ENCODE assay signal across 9 mouse cellular contexts in genomic region chr2:145957450-145957849, GRCm38 (mm10). TPM values are rescaled to one million over a fixed set of nuclear protein-coding genes. Genes with fewer than 3 reads are reported as not detected.
DNase-seq lines count a peak whose midpoint lies in the region; ATAC-seq and TF ChIP-seq lines count a peak whose summit lies in the region.
"Had no signal": no experiment of that assay in that cellular context is flagged by ENCODE, and none has a peak within 500 bp of the region (broad histone marks: within the 10 kb centered on the region; RNA-seq: fewer than 3 reads in every experiment).

No protein-coding gene starts in this region.

- WGBS in limb, embryonic 14.5 days, result 6% methylated on average over 4 of the region's 4 CpGs

- no peaks in the 10 kb centered on the region for H3K4me1 ChIP-seq in ES-E14 (ENCODE audit: control insufficient read depth in 2 of 2, insufficient read depth in 2 of 2, low read length in 2 of 2, poor library complexity in 1 of 2)
- H3K4me1 ChIP-seq in limb, embryonic 14.5 days (ENCODE audit: control insufficient read depth, insufficient read depth, low read length), result no peaks in the 10 kb centered on the region
- H3K4me1 ChIP-seq: embryonic facial prominence, embryonic 15.5 days had no signal

- no peak overlapping the region for H3K4me2 ChIP-seq in limb, embryonic 14.5 days (replicated peaks; ENCODE audit: low read depth, low read length, severe bottlenecking)
- H3K4me2 ChIP-seq: embryonic facial prominence, embryonic 15.5 days had no signal

- in situ Hi-C loops in ES-E14 (cut with MboI; ENCODE audit: low sequenced_read_pairs in 2 of 2, unreplicated experiment in 2 of 2), result loop anchor here (25.0 kb wide), 2 partner anchors 255 to 455 kb away; partner anchors contain the start of gene Insm1 (in 1 of the 2)

- no peak overlapping the region for H3K4me3 ChIP-seq in ES-E14 (ENCODE audit: insufficient read depth in 1 of 2, low read depth in 1 of 2, low read length in 2 of 2, poor library complexity in 1 of 2, severe bottlenecking in 1 of 2)
- H3K4me3 ChIP-seq in limb, embryonic 14.5 days (replicated peaks; ENCODE audit: low read length), result no peak overlapping the region
- H3K4me3 ChIP-seq: embryonic facial prominence, embryonic 15.5 days had no signal

- H3K36me3 ChIP-seq in ES-E14 (ENCODE audit: control insufficient read depth, insufficient read depth, low read length, poor library complexity, severe bottlenecking), result no peaks in the 10 kb centered on the region
- H3K36me3 ChIP-seq in limb, embryonic 14.5 days (ENCODE audit: control insufficient read depth, insufficient read depth, low read length), result no peaks in the 10 kb centered on the region
- H3K36me3 ChIP-seq: embryonic facial prominence, embryonic 15.5 days had no signal

- ATAC-seq in limb, embryonic 14.5 days (ENCODE audit: low FRiP score, low read depth), result peak; percentile 65; the same call in 1 of the 2 replicates

- no peak for TF ChIP-seq POLR2A in limb, embryonic 14.5 days (IDR thresholded peaks at IDR 0.05; ENCODE audit: borderline replicate concordance, extremely low read depth, insufficient read depth, insufficient read length)

- H3K27me3 ChIP-seq in limb, embryonic 14.5 days (ENCODE audit: control insufficient read depth, insufficient read depth, low read length), result no peaks in the 10 kb centered on the region
- H3K27me3 ChIP-seq: embryonic facial prominence, embryonic 15.5 days had no signal

- no peak overlapping the region for H3K27ac ChIP-seq in ES-E14 (ENCODE audit: insufficient read depth, low read depth, low read length, poor library complexity, severe bottlenecking)
- no peak overlapping the region for H3K27ac ChIP-seq in limb, embryonic 14.5 days (replicated peaks; ENCODE audit: low read depth, low read length)
- H3K27ac ChIP-seq: embryonic facial prominence, embryonic 15.5 days had no signal

- H3K9ac ChIP-seq in ES-E14 (ENCODE audit: insufficient read depth, low read depth, low read length, poor library complexity, severe bottlenecking), result no peak overlapping the region
- no peak overlapping the region for H3K9ac ChIP-seq in limb, embryonic 14.5 days (ENCODE audit: low read depth, low read length, severe bottlenecking)
- H3K9ac ChIP-seq: embryonic facial prominence, embryonic 15.5 days had no signal

- DNase-seq in kidney, postnatal 14 days, result peak; percentile 14
- DNase-seq in kidney, postnatal 25 days, result no peak
- peak; percentile 9 for DNase-seq in ES-E14 (ENCODE audit: low read depth, low spot score)
- DNase-seq in brain, adult 2 months (ENCODE audit: low read depth, low spot score), result peak; percentile 68
- peak; percentile 82 for DNase-seq in limb, embryonic 14.5 days (ENCODE audit: low spot score)
- DNase-seq in ovary, postnatal 14 days (ENCODE audit: low spot score), result no peak
- no peak for DNase-seq in heart, adult 9 months (ENCODE audit: low spot score in 2 of 2)
- no peak for DNase-seq in natural killer cell, adult 2 months (ENCODE audit: low spot score in 2 of 2)

- H3K9me3 ChIP-seq in ES-E14 (ENCODE audit: control insufficient read depth, insufficient read depth, low read depth, low read length), result no peaks in the 10 kb centered on the region
- H3K9me3 ChIP-seq in limb, embryonic 14.5 days (ENCODE audit: control insufficient read depth, low read length), result no peaks in the 10 kb centered on the region
- H3K9me3 ChIP-seq: embryonic facial prominence, embryonic 15.5 days had no signal

TF ChIP-seq in ES-E14, 5 proteins besides CTCF, POLR2A, EP300 and RAD21:
- TF ChIP-seq CHD2 (IDR thresholded peaks at IDR 0.05; ENCODE audit: low read depth, low read length) (no peak), ZC3H11A (IDR thresholded peaks at IDR 0.05; ENCODE audit: borderline replicate concordance, low read depth, low read length) (peak; percentile 89)

RNA-seq across cellular contexts. Expression of gene Crnkl1, which starts 22.6 kb away (rescaled TPM):
- 33.6 and 35.0 TPM in 2 replicates for total RNA-seq in ES-E14 (2012; rRNA removed)
- 13.3 and 17.2 TPM in 2 replicates for polyA plus RNA-seq in limb, embryonic 14.5 days (2012; rRNA removed)
- 23.7 and 29.5 TPM in 2 replicates for polyA plus RNA-seq in limb, embryonic 14.5 days (2014; fragmentation: Nextera tagmentation; extraction: Ambion mirVana)

RNA-seq across cellular contexts. Expression of gene Cfap61, which starts 22.9 kb away (rescaled TPM):
- 0.45 and 0.74 TPM in 2 replicates for total RNA-seq in ES-E14 (2012; rRNA removed)
- polyA plus RNA-seq in limb, embryonic 14.5 days (2012; rRNA removed), result 0.09 and 0.15 TPM in 2 replicates
- 0.29 TPM in 1 of 2 replicates, not detected in the other for polyA plus RNA-seq in limb, embryonic 14.5 days (2014; fragmentation: Nextera tagmentation; extraction: Ambion mirVana)

RNA-seq across cellular contexts. Expression of gene Naa20, which starts 55.6 kb away (rescaled TPM):
- 81.5 and 87.6 TPM in 2 replicates for total RNA-seq in ES-E14 (2012; rRNA removed)
- polyA plus RNA-seq in limb, embryonic 14.5 days (2012; rRNA removed), result 80.7 and 103 TPM in 2 replicates
- polyA plus RNA-seq in limb, embryonic 14.5 days (2014; fragmentation: Nextera tagmentation; extraction: Ambion mirVana), result 186 and 189 TPM in 2 replicates

Comparison
In these comparisons a context has a peak if more than half of its experiments do, and no peak if none do; other contexts are left out.
1. DNase-seq: peak in kidney, postnatal 14 days (single experiment), ES-E14 (single experiment), brain, adult 2 months (single experiment) and limb, embryonic 14.5 days (single experiment); none in kidney, postnatal 25 days (0 of 2), ovary, postnatal 14 days (single experiment), heart, adult 9 months (0 of 2) and natural killer cell, adult 2 months (0 of 2).